Mouse (Mus musculus) urinary bladder, postnatal 14 days (tissue): ENCODE data around the gene Cux2.

Experiments used
- DNase-seq: peaks from one replicate; pipeline ENCODE4 v3.0.0; 2021; ENCODE audit warnings: low spot score

Cux2 gene

DNA sequence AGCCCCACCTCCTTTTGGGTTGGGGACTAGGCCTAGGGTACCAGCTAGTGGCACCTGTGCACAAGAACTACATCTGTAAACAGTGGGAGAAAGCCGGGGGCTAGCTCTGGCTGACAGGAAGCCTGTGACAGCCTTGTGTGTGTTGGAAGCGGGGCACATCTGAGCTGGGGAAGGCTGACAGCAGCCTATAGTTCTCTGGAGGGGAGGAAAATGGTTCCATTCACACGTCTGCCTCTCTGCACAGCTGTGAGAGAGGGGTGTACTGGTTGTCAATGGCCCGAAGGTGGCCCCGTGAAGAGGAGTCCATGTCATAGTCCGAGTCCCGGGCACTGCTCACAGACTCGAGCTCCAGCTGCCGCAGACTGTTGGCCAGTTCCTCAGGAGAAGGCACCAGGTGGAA lies 232.4 kb downstream of the Cux2 start:
- no peak for DNase-seq

DNA sequence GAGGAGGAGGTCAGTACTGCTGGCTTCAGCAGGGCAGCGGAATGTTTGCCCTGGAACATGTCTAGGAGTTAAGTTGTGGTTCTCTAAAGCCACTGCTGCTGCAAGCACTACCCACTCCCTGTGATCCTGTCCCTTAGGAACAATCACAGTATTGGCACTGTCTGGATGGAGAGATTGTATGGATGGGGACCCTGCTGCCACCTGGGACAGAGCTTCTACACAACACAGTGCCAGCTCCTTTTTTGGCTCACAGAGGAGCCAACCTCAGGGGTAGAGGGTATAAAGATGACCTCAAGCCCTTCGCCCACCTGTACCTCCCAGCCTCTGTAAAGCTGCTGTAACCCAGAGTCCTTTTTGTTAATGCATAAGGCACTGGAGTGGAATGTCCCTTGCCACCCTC lies 233.3 kb downstream of the Cux2 start:
- no peak for DNase-seq

DNA sequence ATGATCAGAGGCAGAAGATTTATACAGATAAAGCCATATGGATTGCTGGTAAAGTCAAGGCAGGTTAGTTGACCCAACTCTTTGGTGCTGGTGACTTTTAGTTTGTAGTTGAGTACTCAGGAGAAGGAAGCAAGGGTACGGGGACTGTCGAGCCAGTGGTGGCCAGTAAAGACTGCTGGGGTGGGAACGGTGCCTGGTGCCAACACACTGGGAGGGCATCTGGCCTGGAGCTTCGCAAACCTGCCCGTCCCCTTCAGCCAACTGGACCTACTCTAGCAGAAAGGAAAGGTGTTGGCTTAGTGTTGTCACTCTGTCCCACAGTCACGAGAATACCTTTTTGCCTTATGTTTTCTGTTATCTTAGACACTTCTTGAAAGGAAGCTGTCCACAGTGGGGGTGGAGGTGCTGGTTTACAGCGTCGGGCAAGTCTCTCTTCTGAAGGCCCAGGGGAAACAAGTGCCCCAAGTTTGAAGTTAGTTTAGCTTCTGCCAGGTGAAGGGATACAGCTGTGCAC lies 234.0 kb downstream of the Cux2 start:
- DNase-seq = no peak

DNA sequence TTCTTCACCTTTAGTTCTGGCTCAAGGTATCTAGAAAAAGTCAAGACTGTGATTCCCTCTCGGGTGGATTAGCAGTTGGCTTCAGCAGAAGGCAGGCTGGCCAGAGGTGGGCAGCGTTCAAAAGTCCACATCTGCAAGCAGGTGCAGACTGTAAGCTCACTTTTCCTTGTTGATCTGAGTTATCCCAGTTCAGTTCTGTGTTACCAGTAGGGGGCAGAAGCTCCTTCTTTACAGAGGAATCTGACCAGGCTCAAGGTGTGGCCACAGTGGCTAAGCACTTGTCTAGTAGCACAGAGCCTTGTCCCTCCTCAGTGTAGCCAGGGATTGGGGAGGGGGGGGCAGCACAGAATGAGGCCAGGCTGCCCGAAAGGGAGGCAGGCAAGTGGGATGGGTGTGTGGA lies 234.8 kb downstream of the Cux2 start:
- DNase-seq = peak; percentile 76

DNA sequence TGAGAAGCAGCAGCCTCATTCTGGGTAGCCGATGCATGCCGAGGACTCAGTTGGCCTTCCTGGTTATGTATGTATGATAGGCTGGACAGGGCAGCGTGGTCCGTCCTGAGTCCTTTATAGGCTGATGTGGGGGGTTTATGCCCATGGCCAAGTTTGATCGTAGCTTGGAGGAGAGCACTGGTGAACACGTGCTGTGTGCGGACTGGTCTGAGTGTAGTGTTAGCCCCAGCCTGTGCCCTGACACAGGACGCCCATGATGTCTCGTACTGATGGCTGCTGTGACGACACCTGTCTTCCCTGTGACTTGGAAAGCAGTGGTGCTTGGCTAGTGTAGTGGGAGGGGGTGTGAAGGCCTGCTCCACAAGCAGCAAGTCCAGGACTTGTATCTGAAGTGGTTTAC lies 236.2 kb downstream of the Cux2 start:
- DNase-seq = no peak

DNA sequence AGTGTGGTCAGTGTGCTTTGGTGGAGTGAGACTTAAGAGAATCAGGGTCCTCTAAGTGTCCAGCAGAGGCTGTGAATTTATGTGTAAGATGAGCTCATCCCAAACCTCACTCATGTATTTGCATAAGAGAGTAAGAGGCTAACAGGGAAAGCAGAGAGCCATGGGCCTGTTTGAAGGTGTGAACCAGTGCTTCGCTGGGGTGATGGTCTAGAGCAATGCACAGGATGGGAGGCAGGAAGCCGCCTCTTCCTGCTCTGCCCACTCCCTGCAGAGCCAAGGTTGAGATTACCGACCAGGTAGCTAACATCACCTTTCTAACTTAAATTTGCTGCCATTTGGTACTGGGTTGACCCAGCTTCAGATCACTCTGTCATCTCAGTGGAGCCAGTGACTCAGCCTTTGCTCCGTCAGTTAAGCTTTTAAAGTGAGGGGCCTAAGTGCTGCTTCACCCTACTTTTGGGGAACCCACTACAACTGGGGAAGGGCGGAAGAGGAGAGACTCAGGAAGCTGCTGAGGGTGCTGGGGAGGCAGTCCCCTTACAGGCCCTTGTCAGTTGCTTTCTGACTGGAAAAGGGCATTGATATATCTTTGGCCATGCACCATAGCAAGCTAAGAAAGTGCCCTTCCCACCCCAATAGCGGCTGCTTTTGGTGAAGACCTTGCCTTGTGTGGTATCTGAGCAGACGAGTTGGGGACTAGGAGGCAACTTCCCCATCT lies 237.2 kb downstream of the Cux2 start:
- no peak for DNase-seq

DNA sequence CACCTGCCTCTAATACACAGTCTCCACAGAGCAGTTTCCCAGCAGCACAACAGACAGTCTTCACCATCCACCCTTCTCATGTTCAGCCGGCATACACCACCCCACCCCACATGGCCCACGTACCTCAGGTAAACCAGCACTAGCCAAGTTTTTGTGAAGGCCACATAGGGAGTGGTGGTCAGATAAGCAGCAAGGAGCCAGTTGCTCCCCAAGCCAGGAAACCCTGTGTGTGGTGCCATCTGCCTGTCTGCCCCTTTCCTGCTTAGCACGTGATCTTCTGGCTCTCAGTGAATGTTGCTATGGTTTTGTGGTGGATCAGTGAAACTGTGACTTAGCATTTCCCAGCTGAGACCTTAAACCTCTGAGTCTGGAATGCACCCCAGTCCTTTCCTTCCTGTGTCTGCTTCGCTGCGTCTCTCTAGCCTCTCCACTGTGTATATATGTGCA lies 238.4 kb downstream of the Cux2 start:
- no peak for DNase-seq

DNA sequence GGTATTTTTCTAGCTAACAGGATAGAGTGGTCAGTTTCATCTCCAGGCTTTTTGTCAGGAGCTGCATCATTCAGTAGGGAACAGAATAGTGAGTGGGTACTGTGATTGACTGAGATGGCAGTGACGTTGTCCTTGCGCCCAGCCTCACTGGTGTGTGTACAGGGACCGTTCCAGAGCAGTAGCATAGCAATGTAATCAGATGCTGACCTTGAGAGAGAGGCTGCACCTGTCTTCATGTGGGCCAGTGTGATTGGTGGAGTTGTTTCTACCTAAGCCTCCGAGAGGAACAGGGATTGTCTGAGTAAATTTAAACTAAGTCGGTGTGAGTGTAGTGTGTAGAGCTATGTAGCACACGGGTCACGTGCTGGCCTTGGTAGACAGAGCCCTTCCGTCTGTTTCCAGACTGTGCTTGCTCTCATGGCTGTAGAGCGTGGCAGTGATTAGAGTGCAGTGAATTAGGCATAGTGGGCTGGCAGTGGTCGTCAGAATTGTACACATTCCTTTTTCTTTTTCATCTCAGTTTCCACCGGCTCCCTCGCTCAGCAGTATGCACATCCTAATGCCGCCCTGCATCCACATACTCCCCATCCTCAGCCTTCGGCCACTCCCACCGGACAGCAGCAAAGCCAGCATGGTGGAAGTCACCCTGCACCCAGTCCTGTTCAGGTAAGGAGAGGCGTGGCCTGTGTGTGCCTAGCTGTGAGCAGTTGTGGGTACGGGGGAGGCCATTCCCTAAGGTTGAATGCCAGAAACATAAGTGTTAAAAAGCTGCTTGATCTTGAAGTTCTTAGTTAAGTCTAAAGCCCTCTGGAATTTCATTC lies 239.4 kb downstream of the Cux2 start:
- DNase-seq = no peak

DNA sequence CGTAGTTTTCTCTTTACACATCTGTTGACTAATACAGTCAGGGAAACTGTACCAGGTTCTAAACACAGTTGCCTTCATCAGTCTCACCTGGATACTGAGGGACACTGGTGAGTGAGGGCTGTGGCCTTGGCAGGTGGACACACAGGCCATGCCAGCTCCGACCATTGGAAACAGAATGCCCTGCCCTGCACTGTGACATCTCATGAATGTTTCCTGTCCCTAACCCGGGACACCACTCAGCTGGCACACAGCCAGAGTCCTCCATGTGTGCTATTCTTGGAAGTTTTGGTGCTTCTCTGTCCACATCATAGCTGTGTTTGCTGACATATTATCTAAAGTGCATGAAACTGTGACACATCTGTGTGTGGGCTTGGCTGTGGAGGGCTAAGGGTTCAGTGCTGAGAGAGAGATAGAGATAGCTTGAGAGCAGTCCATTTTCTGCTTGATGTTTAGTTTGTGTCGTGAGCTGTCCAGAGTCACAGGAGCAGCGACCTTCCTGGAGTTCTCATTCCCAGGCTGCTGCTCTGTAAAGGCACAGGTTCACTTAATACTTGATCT lies 240.2 kb downstream of the Cux2 start:
- no peak for DNase-seq

DNA sequence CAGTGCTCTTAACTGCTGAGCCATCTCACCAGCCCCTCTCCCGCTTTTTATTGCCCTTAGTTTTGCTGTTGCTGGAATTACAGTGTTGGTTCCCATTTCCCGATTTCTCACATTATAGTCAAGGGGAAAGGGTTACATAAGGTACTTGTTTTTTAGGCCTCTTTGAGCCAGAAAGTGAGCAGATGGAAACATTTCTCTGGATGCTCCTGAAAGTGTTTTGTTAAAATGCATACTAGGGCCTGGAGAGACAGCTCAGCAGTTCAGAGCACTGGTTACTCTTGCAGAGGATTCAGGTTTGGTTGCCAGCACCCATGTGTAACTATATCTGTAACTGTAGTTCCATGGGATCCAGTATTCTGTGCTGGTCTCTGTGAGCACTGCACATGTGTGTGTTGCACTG lies 241.7 kb downstream of the Cux2 start:
- no peak for DNase-seq

DNA sequence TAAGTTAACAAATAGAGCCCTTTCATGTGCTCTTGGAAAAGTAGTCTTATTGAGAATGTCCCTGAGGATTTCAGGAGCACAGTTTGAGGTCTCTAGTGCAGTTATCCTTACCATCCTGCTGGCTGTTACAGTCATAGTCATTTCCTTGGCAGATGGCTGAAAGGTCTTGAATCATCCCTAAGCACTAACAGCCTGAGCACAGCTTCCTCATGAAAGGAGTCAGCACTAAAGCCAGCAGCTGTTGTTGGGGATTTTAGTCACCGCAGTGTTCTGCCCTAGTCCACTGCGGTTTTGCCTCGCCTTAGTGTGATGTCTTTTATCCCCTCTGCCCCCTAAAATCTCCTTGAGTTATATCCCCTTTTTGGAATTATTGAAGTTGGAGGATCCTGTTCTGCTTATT lies 242.7 kb downstream of the Cux2 start:
- DNase-seq = no peak
